Mouse (Mus musculus) bone marrow macrophage, adult 2 months (primary cell): ENCODE measurements around the gene Olfr286. TPM values are rescaled to one million over a fixed set of nuclear protein-coding genes. Genes with fewer than 3 reads are reported as not detected.

ENCODE experiments used
- H3K27ac ChIP-seq: 2 replicates; pipeline ENCODE4 v1.5.1; 2012; ENCODE audit warnings: low read depth, low read length; ENCODE audit not compliant: insufficient read depth
- H3K4me1 ChIP-seq: 2 replicates; pipeline ENCODE4 v1.6.1; 2012; ENCODE audit warnings: low read length; ENCODE audit not compliant: control insufficient read depth, insufficient read depth
- H3K4me3 ChIP-seq: 2 replicates; pipeline ENCODE4 v1.5.1; 2012; ENCODE audit warnings: mild to moderate bottlenecking, low read length, moderate library complexity; ENCODE audit not compliant: insufficient read depth
- CTCF ChIP-seq: IDR thresholded peaks from 2 replicates; pipeline ENCODE4 v1.5.1; 2012; ENCODE audit warnings: low read depth, mild to moderate bottlenecking, low read length, moderate library complexity
- POLR2A ChIP-seq: IDR thresholded peaks from 2 replicates; pipeline ENCODE4 v1.6.1; 2012; ENCODE audit warnings: mild to moderate bottlenecking, low read depth, low read length, borderline replicate concordance
- polyA plus RNA-seq: library from polyadenylated mRNA; stranded (reverse); fragments of >200 nt; gene quantifications from 2 replicates; pipeline ENCODE4 v1.2.4, GENCODE M21; 2012; ENCODE audit not compliant: missing spikeins, insufficient read depth, insufficient read length

Gene Olfr286
- polyA plus RNA-seq, result not detected in 2 replicates

DNA sequence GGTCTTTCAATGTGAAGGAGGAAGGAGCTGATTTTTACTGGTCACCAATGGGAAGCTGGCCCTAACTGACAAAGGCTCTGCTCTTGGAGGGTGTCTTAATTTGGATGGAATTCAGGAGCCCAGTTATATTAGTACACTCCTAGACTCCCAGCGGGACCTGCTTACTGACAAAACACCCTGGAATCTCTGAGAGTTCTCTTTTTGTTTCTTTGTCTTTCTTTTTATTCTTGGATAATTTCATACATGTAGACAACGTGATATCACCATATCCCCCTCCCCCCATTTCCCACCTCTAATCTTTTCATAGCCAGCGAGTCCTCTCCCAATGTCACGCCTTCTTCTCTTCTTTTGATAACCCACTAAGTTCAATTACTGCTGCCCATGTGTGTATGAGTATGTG is at the start of gene Olfr286:
TSS of gene Olfr286 (minus strand) at position 101 of the 400 bp plus-strand sequence.
- Histone ChIP-seq H3K4me3 (no peak within 1 kb of the TSS), H3K4me1 (peaks cover 2% of the 10 kb centered on the region; the same call in 1 of the 2 replicates), H3K27ac (no peak within 1 kb of the TSS)
- TF ChIP-seq POLR2A (no peak), CTCF (no peak)

DNA sequence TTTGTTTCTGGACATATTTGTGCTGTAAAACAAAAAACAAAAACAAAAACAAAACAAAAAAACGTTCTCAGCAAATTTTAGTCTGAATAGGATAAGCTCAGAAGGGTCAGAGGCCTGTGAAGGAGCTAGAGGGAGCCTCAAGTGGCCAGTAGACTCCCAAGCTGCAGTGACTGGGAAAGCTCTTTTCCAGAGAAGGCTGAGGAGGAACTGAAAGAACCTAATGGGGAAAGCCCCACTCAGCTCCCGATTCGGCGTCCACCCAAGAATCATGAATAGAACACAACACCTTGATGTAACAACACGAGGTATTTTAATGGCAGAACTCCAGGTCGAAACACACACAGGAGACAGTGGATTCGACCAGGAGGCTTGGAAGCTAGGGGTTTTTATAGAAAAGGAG is 23.5 kb upstream of the Olfr286 start:
- TF ChIP-seq CTCF (no peak), POLR2A (no peak)
- no peak overlapping the region for H3K27ac ChIP-seq
- no peak overlapping the region for H3K4me3 ChIP-seq
- H3K4me1 ChIP-seq, result no peaks in the 10 kb centered on the region

DNA sequence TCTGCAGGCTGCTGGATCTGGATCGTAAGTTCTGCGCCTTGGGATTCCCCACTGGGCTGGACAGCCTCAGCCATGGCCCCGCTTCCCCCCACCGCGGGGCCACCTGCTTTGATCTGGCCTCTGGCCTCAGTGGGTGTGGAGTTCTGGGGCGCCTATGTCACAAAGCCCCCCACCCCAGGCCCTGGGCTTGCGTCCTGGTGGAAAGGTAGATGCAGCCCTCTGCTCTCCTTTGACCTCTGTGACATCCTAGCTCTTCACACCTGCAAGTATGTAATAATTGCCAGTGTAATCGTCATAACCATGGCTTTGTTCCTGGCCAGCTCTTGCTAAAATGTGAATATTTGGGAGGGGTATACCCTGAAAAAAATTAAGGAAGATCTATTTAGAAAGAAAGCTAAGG is 22.9 kb upstream of the Olfr286 start, which contains the start of gene H1fnt:
TSS of gene H1fnt (minus strand) at position 101 of the 400 bp plus-strand sequence.
- H3K4me3 ChIP-seq, result no peak within 1 kb of the TSS
- H3K4me1 ChIP-seq, result no peaks in the 10 kb centered on the region
- no peak within 1 kb of the TSS for H3K27ac ChIP-seq
- no peak for TF ChIP-seq CTCF

DNA sequence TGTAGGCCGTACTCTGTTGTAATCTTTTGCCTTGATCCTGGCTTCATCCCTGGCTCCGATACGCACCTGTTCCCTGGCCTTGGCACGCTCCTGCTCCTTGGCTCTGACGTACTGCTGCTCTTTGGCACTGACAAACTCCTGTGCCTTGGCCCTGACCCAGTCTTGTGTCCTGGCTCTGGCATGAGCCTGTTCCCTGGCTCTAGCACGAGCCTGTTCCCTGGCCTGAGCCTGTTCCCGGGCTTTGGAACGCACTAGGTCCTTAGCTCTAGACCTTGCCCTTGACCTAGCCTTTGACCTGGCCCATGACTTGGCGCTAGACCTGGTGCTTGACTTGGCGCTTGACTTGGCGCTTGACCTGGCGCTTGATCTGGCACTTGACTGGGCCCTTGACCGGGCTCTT is 22.0 kb upstream of the Olfr286 start:
- no peak for TF ChIP-seq POLR2A
- TF ChIP-seq CTCF, result no peak
- no peaks in the 10 kb centered on the region for H3K4me1 ChIP-seq
- no peak overlapping the region for H3K4me3 ChIP-seq
- no peak overlapping the region for H3K27ac ChIP-seq

DNA sequence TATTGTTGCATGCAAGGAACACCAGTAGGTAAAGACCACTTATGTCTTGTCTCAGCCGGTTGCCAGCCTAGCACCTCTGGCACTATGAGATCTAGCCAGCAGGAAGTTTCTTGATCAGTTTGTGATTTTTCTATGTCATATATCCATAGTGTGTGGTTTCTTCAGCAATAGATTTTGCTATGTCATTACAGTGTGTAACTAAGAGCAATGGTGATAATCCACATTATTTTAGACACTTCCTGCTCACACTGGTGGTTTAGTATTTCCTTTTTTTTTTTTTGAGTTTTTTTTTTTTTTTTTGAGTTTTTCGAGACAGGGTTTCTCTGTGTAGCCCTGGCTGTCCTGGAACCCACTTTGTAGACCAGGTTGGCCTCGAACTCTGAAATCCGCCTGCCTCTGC is 1.2 kb upstream of the Olfr286 start:
- H3K4me3 ChIP-seq, result no peak overlapping the region
- TF ChIP-seq CTCF (no peak), POLR2A (no peak)
- no peak overlapping the region for H3K27ac ChIP-seq
- peaks cover 2% of the 10 kb centered on the region; the same call in 1 of the 2 replicates for H3K4me1 ChIP-seq

DNA sequence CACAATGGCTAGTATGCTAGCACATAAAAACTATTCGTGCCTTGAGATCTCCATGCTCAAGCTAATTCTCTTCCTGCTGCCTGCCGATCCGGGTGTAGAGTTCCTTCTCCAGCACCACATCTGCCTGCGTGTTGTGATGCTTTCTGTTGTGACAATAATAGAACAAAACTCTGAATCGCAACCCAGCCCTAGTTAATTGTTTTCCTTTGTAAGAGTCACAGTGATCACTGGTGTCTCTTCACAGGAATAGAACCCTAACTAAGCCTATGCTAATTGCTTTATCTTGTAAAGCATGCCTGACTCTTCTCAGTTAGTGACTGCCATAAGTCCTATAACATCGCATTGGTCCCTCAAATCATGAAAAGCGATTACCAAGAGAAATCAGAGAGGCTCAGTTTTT is 8.2 kb downstream of the Olfr286 start:
- TF ChIP-seq CTCF, result no peak
- no peak for TF ChIP-seq POLR2A
- H3K4me1 ChIP-seq, result no peaks in the 10 kb centered on the region
- no peak overlapping the region for H3K4me3 ChIP-seq
- H3K27ac ChIP-seq, result no peak overlapping the region

DNA sequence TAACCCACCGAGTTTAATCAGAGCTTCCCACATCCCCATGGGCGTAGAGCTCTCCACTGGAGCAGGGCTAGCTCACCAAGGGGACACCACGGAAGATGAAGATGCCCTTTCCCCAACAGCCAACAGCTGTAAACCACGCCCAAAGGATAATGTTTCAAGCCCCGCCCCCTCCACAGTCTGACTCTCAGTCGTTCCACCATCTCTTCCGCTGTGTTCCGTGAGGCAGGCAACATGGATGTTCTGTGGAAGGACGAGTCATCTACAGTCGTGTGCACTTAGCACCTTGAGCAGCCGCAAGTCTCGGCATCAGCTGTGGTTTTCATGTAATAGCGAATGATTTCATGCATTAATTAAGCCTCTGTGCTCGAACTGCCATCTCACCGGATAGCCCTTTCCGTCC is 8.6 kb downstream of the Olfr286 start:
- no peak overlapping the region for H3K4me3 ChIP-seq
- H3K4me1 ChIP-seq, result no peaks in the 10 kb centered on the region
- no peak overlapping the region for H3K27ac ChIP-seq
- TF ChIP-seq POLR2A (no peak), CTCF (no peak)

DNA sequence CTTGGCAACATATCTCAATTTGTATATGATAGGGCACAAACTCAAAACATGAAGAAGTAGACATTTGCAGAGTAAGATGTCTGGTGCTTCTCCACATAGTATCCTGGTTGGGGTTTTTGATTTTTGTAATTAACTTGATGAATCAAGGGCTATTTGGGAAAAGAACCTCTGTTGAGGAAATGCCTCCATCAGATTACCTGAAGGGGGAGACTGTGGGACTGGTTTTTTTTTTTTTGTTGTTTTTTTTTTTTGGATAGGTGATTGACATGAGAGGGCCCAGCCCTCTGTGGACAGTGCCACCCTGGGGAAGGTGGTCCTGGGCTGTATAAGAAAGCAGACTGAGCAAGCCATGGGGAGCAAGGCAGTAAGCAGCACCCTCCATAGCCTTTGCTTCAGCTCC is 11.9 kb downstream of the Olfr286 start:
- TF ChIP-seq POLR2A, result no peak
- no peak for TF ChIP-seq CTCF
- H3K27ac ChIP-seq, result no peak overlapping the region
- H3K4me1 ChIP-seq, result no peaks in the 10 kb centered on the region
- H3K4me3 ChIP-seq, result no peak overlapping the region

DNA sequence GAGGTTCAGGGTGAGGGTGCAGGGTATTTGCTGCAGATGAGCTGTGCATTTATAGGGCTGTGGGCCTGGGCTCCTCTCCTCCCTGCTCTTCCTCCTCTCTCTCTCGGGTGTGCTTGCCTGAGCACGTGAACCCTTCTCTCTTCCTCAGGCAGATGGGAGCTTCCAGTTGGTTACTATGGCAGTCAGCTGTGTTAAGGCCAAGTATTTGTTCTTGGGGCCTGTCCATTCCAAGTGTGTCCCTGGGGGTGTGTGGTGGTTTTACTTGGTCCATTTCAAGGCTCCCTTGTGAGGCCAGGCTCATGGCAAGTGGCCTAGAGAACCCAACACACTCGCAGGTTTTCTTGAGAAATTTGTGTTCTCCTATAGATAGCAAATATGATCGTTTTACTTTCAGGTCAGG is 13.4 kb downstream of the Olfr286 start, which contains the start of the genes Gm44579 and Olfr287:
TSS of gene Gm44579 (minus strand) at position 101 of the 400 bp plus-strand sequence.
TSS of gene Olfr287 (minus strand) at position 180 of the 400 bp plus-strand sequence.
- H3K4me1 ChIP-seq, result no peaks in the 10 kb centered on the region
- no peak within 1 kb of the TSS for H3K27ac ChIP-seq
- no peak within 1 kb of the TSS for H3K4me3 ChIP-seq
- TF ChIP-seq CTCF, result no peak
- no peak for TF ChIP-seq POLR2A

DNA sequence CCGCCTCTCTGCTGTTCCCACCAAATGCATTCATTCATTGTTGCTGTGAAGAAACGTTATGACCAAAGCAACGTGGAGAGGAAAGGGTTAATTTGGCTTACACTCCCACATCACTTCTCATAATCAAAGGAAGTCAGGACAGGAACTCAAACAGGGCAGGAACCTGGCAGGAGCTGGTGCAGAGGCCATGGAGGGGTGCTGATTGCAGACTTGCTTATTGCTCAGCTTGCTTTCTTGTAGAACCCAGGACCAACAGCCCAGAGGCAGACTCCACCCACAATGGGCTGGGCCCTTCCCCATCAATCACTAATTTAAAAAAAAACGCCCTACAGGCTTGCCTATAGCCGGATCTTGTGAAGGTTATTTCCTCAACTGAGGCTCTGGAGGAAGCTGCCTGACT is 20.1 kb downstream of the Olfr286 start:
- Histone ChIP-seq H3K4me3 (no peak overlapping the region), H3K27ac (no peak overlapping the region), H3K4me1 (peaks cover 4% of the 10 kb centered on the region; the same call in 1 of the 2 replicates)
- TF ChIP-seq POLR2A, result no peak
- TF ChIP-seq CTCF, result no peak
